Mouse (Mus musculus) heart, embryonic 16.5 days (tissue): ENCODE results near the gene Rpl36-ps4. TPM values are rescaled to one million over a fixed set of nuclear protein-coding genes. Genes with fewer than 3 reads are reported as not detected.
"Not testable (repeated sequence)": the region's sequence is repeated elsewhere in the genome, so short reads cannot be mapped to it uniquely, and the experiment has no call there.

ENCODE experiments used
- ATAC-seq: fragments of 200-750 bp; cut with Nextera tagmentation; replicated peaks from 2 replicates; pipeline ENCODE4 v1.8.0; 2017; ENCODE audit warnings: moderate number of reproducible peaks; ENCODE audit not compliant: insufficient read depth, low FRiP score; ENCODE audit errors: extremely low read depth
- H3K27ac ChIP-seq: fragments of 300-500 bp; sonication (generic); 2 replicates; pipeline ENCODE4 v1.5.1; 2014; ENCODE audit warnings: mild to moderate bottlenecking, low read length, control low read depth, moderate library complexity
- H3K27me3 ChIP-seq: fragments of 300-500 bp; sonication (generic); 2 replicates; pipeline ENCODE4 v1.6.1; 2014; ENCODE audit warnings: low read length, mixed read lengths; ENCODE audit not compliant: control insufficient read depth, insufficient read depth
- H3K36me3 ChIP-seq: fragments of 300-500 bp; sonication (generic); 2 replicates; pipeline ENCODE4 v1.6.1; 2014; ENCODE audit not compliant: control insufficient read depth, insufficient read depth
- H3K4me1 ChIP-seq: fragments of 300-500 bp; sonication (generic); 2 replicates; pipeline ENCODE4 v1.6.1; 2014; ENCODE audit warnings: low read length, mixed read lengths; ENCODE audit not compliant: control insufficient read depth, insufficient read depth
- H3K4me2 ChIP-seq: fragments of 300-500 bp; sonication (generic); 2 replicates; pipeline ENCODE4 v1.6.1; 2014; ENCODE audit warnings: low read depth, mild to moderate bottlenecking, control low read depth, low read length
- H3K4me3 ChIP-seq: fragments of 300-500 bp; sonication (generic); 2 replicates; pipeline ENCODE4 v1.5.1; 2014; ENCODE audit warnings: mild to moderate bottlenecking, control low read depth, low read length
- H3K9ac ChIP-seq: fragments of 300-500 bp; sonication (generic); 2 replicates; pipeline ENCODE4 v1.6.1; 2014; ENCODE audit warnings: low read length, control low read depth
- H3K9me3 ChIP-seq: fragments of 300-500 bp; sonication (generic); replicated peaks from 2 replicates; pipeline ENCODE4 v1.6.1; 2016; ENCODE audit warnings: low read length; ENCODE audit not compliant: control insufficient read depth
- WGBS: fragments of 180-500 bp; shearing (Covaris S2); extraction: QIAGEN DNeasy Blood & Tissue Kit; methylation state at CpG from one replicate; pipeline ENCODE4 v1.1.7; 2014; 5-methylcytosine and 5-hydroxymethylcytosine counted together
- polyA plus RNA-seq: library from polyadenylated mRNA; unstranded; fragments of >200 nt; fragmentation: Nextera tagmentation; extraction: Ambion mirVana; gene quantifications from 2 replicates; pipeline ENCODE4 v1.2.1, GENCODE M21; 2015

Rpl36-ps4 gene
- polyA plus RNA-seq, 1 experiment from 2014 or later: not detected

DNA sequence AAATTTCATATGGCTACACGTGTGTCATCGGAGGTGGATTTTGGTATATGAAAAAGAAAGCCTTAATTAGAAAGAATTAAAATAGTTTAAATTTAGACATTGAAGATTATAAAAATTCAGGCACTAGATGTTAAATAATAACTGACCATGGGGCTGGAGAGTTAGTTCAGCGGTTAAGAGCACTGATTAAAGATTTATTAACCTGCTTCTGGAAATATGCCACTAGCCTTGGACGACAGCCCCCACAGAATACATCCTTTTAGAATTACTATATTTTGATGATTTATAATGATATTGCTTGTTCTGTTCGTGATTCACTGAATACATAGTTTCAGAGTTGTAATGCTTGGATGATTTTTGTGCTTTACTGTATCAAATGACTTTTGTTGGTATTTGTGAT lies 39.2 kb downstream of the Rpl36-ps4 start:
- not testable (repeated sequence) for H3K36me3 ChIP-seq, ATAC-seq, H3K4me3 ChIP-seq, H3K27me3 ChIP-seq, H3K9ac ChIP-seq, H3K4me1 ChIP-seq, H3K27ac ChIP-seq, H3K4me2 ChIP-seq, H3K9me3 ChIP-seq
- 86% methylated on average over 5 of the region's 5 CpGs for WGBS

DNA sequence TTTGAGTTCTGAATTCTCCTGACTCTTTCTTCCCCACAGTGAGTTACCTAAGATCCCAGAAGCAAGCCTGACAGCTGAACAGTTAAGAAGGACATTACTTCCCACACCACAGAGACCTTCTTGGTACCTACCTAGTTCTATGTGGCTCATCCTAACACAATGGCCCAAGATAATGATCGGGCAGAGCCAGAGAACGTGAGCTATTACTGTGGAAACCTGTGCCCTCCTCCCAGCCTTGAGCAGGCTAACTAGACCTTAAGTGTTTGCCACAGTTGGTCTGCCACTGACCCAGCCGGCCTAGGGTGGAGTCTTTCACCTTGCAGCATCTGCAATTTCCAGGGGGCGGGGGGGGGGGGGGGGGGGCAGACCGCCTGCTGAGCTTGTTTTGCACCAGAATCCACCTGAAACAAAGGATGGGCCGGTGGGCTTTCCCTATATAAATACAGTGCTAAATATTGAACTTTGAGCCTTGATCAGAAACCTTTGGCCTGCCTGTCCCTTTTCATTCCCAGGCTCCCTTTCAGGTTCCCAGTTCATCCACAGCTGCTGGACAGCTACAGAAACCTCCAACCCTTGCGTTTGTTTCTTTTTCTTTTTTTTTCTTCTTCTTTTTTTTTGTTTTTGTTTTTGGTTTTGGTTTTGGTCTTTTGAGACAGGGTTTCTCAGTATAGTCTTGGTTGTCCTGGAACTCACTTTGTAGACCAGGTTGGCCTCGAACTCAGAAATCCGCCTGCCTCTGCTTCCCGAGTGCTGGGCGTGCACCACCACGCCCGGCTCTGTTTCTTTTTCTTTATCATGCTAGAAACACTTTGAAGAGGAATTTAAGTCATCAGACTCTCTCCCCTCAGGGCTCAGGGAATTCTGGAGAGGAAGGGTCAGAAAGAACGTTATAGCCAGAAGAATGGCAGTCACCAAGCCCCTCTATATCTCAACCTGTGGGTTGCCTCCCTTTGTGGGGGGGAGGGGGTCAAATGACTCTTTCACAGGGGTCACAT lies 42.6 kb downstream of the Rpl36-ps4 start:
- Histone ChIP-seq H3K4me3 (no peak overlapping the region), H3K36me3 (no peaks in the 10 kb centered on the region), H3K4me2 (no peak overlapping the region), H3K9ac (no peak overlapping the region), H3K27me3 (no peaks in the 10 kb centered on the region), H3K27ac (no peak overlapping the region), H3K4me1 (no peaks in the 10 kb centered on the region), H3K9me3 (no peaks in the 10 kb centered on the region; the same call in 1 of the 2 replicates)
- ATAC-seq: no peak
- WGBS: 80% methylated on average over 13 of the region's 14 CpGs

GRCm38 (mm10) chr17:87968483-87968926 lies 47.7 kb downstream of the Rpl36-ps4 start:
- H3K9ac ChIP-seq, H3K36me3 ChIP-seq, H3K27ac ChIP-seq, H3K9me3 ChIP-seq, H3K4me1 ChIP-seq, H3K27me3 ChIP-seq, H3K4me3 ChIP-seq, H3K4me2 ChIP-seq: not testable (repeated sequence)
- 30% methylated on average over 6 of the region's 8 CpGs for WGBS
- ATAC-seq: peak; percentile 65

Other genes with a start within 250 kb of the Rpl36-ps4 start
- gene Msh2, start 248.6 kb upstream of the Rpl36-ps4 start, polyA plus RNA-seq: 39.4 and 45.7 TPM in 2 replicates
- not detected in 2 replicates for gene Kcnk12, start 123.0 kb upstream of the Rpl36-ps4 start, polyA plus RNA-seq
- gene Msh6, start 54.1 kb downstream of the Rpl36-ps4 start, polyA plus RNA-seq: 26.6 and 29.2 TPM in 2 replicates
- 9.7 and 10.0 TPM in 2 replicates for gene Fbxo11, start 144.3 kb downstream of the Rpl36-ps4 start, polyA plus RNA-seq